Mouse (Mus musculus): ENCODE measurements around the gene Tmem94.

DNA sequence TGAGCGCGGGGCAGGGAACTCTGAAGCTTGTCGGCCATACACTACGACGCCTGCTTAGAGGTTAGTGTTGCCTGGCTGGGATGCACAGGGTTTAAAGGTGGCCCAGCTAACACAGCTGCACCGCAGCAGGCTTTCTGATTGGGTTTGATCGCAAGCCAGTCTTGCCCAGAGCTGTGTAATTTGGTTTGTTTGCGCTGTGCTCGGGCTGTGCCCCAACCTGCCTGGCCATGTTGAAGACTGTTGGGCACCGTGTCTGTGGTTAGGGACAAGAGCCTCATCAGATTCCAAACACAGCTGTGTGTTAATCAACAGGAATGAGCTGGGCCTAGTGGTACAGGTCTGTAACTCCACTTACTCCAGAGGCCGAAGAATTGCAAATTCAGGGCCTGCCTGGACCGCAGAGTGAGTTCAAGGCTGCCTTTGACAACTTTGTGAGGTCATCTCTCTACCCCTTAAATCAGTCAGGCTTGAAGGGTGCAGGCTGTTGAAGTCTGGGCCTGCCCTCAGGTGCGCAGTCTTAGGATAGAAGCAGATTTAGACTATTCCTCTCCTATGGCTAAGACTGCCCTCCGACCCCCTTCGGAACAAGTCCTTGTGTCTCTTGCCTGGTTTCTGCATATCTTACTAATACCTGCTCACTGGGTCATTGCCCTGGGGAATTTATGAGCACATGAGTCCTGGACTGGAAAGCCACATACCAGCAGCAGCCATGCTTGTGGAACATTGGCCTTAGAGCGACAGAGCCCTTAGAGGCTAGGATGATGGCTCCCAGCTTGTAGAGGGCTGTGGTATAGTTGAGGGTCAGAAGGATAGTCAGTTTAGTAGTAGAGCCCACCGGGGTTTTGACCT lies 12.5 kb downstream of the Tmem94 start:
- TF ChIP-seq CTCF (IDR thresholded peaks at IDR 0.05; ENCODE audit: insufficient read depth, low read depth, low read length) = no peak
- no peak for TF ChIP-seq POLR2A (IDR thresholded peaks at IDR 0.05; ENCODE audit: insufficient read depth, low read depth, low read length)

Measured in olfactory bulb, adult 2 months (tissue).